Mouse (Mus musculus): ENCODE data around the gene Rhbdd1.

The Rhbdd1 gene

DNA sequence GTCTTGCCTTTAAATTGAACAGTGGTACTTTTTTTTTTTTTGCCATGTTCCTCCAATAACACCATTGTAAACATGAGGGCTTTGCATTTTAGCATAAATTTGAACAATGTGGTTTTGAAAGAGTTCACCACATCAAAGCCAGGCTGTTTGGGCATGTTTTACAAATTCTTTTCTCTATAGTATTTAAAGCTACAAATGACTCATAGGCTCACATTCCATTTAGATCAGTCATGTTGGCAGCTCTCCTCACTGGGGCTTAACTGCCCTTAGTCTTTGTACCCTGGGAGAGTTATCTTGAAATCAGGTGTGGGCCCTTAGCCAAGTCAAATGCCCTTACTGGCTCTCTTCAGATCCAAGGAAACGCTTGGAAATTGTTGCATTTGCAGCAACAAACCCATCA lies 112.8 kb downstream of the Rhbdd1 start:
- DNase-seq (ENCODE audit: low read depth, low spot score): no peak

DNA sequence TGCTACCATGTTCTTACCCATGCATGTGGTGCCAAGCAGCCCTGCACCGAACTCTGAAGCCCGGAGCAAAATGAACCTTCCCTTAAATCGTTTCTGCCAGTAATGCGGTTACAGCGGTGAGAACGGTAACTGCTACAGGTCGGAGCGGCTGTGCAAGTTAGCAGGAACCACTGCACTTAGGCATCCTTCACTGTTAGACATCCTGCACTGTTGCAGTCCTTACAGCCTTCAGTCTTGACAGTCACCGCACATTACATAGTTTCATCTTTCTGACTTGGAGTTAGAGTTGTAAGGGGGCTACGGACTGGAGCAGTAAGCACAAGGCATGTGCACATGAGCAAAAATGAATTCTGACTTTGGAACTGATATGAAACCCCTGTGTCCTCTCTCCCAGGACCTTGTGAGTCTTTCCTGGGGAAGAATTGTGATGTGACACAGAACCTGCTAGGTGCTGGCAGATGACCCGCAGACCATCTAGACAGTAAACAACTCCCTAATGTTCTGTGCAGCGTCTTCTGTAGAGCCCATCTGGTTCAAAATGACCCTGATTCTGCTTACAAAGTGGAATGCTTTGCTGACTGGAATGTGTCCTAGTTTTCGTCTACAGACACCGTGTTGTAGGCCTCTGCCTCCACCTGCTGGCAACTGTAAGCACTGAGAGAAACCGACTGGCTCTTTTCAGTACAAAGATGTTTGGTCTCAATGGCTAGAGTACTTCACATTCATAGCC lies 116.8 kb downstream of the Rhbdd1 start:
- DNase-seq (ENCODE audit: low read depth, low spot score): peak; percentile 61

DNA sequence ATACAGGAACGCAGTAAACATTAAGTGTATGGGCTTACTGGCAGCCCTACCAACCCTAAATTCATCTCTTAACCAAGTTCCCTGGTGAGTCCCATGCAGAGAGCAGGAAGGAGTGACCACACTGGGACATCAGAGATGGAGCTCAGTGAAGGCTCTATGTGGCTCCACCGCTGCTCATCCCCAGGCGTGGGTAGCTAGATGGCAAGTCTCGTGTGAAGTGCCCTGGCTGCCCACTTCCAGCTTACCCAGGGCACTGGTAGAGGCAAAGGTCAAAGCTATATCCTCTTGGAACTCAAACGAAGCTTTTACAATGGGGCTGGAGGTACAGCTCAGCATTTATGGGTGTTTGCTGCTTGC lies 117.4 kb downstream of the Rhbdd1 start:
- no peak for DNase-seq (ENCODE audit: low read depth, low spot score)

DNA sequence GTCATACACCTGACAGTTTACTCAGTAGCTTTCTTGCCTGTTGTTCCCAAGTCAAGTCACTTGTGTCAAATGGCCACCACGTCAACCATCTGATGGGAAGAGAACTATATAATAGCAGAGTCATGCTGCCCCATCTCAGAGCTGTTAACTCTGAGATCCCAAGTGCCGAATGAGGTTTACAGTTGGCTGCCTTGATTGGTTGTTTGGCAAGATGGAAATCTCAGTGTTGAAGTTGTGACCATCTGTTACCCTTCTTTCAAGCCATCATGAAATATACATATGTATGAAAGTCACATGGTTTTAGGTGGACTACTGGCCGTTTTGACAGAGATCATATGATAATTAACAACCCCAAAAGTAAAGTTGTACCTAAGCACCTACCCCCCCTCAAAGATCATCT lies 121.0 kb downstream of the Rhbdd1 start:
- DNase-seq (ENCODE audit: low read depth, low spot score): no peak

DNA sequence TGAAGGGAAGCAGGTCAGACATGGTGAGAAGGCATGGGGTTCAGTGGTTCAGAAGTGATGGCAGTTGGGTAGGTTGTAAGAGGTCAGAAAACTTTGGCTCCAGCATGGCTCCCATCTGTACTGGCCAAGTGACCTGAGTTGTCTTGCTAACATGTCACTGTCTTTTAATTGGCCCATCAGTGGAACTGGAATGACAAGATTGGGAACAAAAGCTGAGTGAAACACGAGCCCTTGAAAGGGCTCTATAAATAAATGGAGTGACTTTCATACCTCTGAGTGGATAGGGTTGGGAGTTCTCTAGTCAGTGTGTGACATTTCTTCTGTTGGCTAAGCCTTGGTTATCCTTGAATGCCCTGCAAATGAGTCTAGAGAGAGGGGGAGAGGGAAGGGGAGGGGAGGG lies 123.9 kb downstream of the Rhbdd1 start:
- DNase-seq (ENCODE audit: low read depth, low spot score): peak; percentile 59

DNA sequence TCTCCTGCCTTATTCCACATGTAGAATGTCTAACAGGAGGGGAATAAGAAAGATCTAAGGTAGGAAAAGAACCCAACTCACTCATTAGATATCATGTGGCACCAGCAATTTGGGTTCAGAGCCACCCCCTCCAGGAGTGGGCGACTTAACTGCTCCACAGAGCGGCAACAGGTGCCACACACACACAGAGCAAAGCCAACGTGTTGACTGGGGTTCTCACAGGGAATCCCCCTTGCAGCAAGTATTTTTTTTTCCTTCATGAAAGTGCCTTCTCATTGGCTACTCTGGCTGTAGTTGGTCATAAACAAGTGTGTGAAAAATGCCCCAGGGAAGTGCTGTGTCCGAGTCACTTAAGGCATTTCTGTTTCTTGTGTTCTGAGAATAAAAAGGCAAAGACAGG lies 127.3 kb downstream of the Rhbdd1 start:
- no peak for DNase-seq (ENCODE audit: low read depth, low spot score)

DNA sequence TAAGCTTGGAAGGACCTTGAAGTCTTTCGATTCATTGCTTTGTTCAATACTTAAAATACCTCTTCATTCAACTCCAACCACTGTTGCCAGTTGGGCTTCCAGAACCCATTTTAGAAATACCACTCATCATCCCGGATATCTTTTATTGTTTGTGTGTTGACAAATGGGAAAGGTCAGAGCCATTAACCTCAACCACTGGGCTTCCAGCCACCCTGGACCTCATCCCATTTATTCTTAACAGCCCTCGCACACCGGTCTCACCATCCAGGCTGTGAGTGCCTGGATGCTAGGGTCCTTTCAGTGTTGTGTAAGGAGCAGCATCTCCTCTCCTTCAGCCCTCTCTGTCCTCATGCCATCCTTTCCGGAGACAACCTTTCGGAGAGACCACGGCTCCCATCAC lies 129.8 kb downstream of the Rhbdd1 start:
- peak; percentile 14 for DNase-seq (ENCODE audit: low read depth, low spot score)

DNA sequence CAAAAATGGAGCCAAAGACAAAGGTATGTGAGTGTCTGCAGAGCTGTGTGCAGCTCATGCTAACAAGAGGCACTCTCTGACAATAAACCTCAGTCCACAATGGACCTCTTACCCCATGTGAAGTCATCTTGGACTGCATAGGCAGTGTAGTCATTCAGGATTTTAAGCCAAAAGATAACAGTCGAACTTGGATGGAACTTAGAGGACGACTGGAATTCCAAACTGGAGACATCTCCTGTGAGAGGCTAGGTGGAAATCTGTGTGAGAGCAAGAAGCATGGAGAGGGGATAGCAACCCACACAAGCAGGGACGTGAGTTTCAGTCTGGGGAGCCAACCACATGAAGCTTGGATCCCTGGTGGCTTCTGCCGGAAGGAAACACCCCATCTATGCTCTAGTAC lies 133.6 kb downstream of the Rhbdd1 start:
- DNase-seq (ENCODE audit: low read depth, low spot score): peak; percentile 27

DNA sequence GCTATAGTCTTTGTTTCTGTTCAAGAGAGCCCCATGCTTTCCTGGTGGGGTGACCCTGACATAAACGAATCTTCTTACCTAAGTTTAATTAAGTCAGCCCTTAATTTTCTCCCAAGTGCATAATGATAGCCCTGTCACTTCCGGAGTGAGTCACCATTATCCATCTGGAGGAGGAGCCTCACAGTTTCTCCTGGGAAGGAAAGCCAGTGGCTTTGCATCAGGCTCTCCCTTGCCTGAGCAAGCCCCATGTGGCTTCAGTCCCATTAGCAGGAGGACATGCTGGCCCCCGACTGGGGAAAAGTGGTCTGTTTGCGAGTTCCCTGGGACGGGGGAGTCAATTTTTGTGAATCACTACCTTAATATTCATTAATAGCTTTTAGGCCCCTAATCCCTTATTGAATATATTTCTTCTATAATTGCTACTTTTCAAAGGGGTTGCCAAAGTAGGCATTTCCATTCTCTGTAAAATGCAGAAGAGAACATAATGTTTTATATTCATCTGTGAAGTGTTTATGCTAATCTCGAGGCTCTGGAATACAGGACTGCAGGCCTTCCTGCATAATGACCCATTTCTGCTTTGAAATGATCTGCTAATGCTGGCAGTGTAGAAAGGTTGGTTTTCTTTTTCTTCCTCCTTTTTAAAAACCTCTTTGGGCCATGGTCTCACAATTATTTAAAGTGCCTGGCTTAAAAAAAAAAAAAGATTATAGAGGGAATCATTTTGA lies 135.8 kb downstream of the Rhbdd1 start:
- DNase-seq (ENCODE audit: low read depth, low spot score): no peak

DNA sequence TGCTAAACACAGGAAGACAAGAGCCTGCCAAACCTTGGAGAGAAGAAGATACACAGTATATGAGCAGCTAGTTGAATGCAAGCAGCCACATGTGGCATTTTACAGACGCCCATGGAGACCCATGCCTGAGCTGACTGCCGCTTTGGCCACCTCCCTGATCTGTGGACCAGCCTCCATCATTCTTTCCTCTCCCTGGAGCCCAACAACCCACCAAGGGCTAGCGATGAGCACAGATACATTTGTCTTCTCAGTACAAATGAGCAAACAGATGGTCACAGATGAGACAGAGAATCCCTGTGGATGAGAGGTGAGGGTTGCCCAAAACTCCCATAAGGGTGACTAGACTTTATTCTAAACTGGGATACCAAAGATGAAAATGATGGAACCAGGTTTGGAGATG lies 137.8 kb downstream of the Rhbdd1 start:
- DNase-seq (ENCODE audit: low read depth, low spot score): no peak

DNA sequence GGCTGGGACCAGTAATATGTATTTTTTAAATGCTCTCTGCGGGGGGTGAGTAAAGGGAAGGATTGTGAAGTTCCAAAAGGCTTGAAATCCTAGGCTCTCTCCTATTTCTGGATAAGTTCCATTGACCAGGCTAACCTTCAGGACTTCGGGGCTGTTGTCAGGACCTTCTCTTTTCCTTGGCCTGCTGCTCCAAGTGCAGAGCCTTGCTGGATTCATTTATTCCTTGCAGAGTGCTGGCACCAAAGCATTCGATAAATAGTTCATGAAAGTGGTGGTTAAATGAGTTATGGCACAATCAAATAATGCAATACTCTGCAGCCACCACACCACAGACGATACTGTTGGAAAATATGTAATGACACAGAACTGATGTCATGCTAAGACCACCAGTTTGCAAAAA lies 143.1 kb downstream of the Rhbdd1 start:
- peak; percentile 30 for DNase-seq (ENCODE audit: low read depth, low spot score)

DNA sequence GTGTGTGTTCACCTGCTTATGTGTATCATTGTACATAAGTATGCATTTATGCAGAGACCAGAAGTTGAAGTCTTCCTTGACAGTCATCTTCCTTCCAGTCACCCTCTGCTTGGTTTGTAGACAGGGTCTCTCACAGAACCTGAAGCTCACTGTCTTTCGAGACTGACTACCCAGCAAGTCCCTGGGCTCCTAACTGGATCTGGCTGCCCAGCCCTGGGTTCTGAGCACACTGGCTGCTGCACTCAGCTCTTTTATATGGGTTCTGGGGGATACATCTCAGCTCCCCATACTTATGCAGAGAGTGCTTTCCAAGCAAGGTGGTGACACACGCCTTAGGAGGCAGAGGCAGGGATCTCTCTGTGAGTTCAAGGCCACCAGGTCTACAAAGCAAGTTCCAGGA lies 143.7 kb downstream of the Rhbdd1 start:
- DNase-seq (ENCODE audit: low read depth, low spot score): no peak

DNA sequence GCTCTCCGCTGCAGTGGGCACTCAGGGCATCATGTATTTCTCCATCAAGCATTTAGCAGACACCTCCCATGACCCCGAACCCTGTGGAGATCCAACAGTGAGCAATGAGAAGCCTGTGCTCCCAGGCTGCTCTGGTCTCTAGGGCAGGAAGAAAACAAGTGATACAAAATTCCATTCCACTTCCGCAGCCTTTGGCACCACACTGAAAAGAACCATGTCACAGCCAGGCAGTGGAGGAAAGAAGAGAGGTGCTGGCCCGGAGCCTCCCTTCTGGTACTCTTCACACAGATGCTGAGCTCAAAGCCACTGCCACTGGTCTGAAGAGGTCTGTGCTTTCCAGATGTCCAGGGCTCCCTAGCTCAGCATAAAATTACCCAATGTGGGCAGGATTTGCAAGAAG lies 144.8 kb downstream of the Rhbdd1 start:
- peak; percentile 85 for DNase-seq (ENCODE audit: low read depth, low spot score)

DNA sequence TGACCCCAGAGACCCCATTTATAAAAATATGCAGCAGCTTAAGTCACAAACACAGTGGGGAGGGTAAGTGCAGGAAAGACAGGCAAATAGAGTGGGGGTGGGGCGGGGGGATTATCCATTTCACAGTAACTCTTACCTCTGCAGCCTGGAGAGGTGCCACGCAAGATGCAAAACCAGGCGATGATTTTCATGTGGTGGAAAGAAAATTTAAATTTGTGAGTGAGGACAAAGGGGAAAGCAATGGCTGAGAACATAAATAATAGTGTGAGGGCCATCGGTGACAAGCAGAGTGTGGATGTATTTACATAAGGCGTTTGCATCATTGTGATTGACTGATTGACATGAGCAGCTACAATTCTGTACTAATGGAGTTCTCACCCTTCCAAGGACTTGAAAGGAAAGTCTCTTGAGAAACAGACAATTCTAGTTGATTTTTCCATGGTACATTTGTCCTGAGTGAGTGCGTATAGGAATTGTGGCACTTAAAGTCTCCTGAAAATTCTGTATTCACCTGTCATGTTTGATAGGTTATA lies 149.1 kb downstream of the Rhbdd1 start:
- no peak for DNase-seq (ENCODE audit: low read depth, low spot score)

DNA sequence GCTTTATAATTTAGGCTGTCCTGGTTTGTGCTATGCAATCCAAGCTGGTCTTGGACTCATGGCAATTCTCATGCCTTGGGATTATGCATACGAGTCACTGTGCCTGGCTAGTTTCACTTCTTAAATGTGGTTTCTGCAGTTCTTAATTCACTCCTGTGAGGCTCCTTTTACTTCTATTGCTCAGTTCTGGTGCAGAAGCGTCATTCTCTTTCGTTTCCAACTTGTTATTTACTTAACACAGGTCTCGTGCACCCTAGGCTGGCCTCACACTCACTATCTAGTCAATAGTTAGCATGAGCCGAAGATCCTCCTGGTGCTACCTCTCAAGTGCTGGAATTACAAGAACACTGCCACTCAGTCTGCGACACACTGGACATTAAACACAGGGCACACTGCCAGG lies 152.6 kb downstream of the Rhbdd1 start:
- no peak for DNase-seq (ENCODE audit: low read depth, low spot score)

DNA sequence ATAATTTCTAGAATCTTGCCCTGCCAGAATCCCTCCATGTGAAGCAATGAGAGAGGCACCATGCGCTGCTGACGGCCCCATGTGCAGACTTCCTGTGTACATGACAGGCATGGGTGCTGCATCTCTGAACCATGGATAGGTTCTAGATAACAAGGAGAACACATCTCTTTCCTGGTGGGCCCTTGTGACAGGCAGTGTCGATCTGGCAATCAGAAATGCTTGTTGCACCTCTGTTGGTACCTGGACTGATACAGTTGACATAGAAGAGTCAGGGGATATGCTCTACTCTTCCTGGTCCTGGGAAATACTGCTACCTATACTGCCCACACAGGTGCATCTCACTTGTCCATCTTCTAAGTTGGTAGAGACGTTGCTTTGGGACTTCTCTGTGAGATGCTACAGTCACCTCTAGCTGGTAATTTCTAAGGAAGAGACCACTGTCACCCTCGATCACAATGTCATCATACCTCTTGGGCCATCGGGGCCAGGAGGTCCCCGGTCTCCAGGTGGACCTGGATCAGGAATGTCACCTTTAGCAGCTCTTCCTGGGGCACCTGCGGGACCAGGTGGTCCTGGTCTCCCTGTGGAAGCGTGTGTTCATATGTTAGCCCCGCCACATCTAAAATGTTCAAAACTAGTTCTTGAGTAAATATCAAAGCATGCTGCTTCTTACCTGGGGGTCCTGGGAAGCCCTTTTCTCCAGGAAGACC lies 154.4 kb downstream of the Rhbdd1 start:
- no peak for DNase-seq (ENCODE audit: low read depth, low spot score)

DNA sequence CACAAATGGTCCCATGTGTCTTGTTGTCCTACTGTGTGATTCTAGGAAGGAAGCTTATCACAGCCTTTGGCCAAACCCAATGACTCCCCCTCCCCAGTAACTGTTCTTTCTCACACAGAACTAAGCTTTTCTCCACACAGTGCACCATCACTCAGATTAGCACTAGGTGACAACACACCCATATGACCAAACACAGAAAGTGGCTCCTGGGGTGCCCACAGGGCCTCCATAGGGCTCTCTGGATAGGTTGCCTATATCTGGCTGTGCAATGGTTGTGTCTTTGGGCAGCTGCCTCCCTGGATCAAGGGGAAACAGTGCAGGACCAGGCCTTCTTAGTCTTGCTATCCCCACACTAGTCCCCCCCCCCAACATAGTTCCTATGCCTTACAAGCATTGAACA lies 157.2 kb downstream of the Rhbdd1 start:
- DNase-seq (ENCODE audit: low read depth, low spot score): no peak

DNA sequence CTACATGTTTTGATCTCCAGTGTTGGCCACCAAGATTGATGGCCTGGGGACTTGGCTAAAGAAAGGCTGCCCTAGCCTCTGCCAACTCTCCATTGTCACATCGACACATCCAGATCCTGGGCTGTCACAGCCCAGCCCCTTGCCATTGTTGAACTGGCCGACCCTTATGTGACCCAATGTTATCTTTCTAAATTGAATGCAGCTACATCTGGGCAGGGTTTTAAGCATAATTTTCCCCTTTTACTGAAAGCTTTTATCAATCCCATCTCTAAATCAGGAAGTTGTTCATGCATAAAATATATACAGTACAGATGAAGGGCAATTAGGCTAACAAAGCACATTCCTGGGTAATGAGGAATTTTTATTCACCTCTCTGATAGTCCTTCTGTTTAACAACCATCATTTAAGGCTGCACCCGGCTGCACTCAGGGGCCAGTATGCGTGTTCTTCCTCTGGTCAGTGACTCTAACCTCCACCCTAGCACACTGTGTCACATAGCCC lies 158.3 kb downstream of the Rhbdd1 start:
- DNase-seq (ENCODE audit: low read depth, low spot score): peak; percentile 76

DNA sequence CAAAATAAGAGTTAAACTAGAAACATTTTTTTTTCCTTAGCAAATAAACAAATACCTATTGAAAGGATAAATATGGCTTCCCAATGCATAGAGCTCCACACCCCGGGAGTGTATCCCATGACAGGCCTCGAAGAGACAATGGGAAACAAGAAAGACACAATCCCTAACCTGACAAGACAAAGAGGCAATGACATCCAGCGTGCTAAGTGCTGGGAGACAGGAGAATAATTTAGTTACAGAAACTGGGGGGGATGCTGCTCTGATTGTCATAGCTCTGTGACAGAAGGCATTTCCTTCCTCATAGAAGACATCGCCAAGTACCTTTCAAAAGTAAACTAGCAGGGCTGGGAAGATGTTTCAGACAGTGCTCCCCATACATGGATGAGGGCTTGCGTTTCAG lies 159.0 kb downstream of the Rhbdd1 start:
- DNase-seq (ENCODE audit: low read depth, low spot score): no peak

DNA sequence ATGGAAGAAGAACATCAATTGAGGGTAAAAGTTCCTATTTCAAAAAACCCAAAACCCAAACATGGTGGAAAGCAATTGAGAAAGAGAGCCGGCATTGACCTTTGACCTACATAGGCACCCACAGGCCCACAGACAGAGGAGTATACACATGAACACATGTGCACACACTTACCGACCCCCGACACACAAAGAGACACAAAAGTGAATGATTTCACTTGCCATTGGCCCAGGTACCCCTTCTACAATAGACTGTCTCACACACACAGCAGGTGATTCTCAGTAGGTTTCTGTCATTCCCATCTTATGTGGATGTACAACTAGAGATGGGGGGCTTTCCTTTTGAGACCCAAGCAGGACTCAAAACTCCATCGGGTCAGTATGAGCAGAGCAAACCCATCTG lies 159.6 kb downstream of the Rhbdd1 start:
- no peak for DNase-seq (ENCODE audit: low read depth, low spot score)

DNA sequence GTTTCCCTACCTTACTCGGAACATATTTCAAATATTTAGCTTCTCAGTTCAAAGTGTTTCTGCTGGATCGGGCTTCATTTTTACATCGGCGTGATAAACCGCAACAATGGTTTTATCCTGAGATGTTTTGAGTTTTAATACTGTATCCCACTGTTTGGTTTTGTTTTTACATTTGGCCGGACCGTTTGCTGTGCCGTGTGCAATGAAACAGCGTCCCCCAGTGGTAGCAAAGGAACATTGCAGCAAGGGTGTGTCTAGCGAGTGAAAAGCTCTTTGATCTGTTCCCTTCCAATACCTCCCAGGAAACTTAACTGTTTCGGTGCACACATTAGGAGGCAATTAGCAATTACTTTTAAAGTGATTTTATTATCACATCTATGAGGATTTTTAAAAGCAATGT lies 160.0 kb downstream of the Rhbdd1 start:
- DNase-seq (ENCODE audit: low read depth, low spot score): peak; percentile 64

DNA sequence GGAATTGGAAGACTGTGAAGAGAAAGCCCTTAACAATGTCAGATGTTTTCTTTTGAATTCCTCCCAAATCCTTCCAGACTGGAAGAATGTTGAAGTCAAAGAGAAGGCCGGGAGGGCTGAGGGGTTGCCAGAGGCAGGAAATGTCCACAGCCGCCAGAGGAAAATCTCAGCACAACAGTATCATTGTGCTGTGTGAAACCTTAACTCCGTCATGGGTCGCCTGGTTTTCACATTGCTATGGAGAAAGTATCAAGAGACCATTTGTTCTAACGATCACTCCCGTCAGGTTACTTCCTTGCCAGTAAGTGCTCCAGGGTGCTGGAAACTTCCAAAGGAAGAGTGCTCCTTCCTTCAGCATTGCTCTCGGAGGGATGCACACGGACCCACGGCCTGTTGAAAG lies 160.5 kb downstream of the Rhbdd1 start:
- DNase-seq (ENCODE audit: low read depth, low spot score): peak; percentile 57
